Mouse (Mus musculus): ENCODE results near the gene Drap1.

Drap1 gene

DNA sequence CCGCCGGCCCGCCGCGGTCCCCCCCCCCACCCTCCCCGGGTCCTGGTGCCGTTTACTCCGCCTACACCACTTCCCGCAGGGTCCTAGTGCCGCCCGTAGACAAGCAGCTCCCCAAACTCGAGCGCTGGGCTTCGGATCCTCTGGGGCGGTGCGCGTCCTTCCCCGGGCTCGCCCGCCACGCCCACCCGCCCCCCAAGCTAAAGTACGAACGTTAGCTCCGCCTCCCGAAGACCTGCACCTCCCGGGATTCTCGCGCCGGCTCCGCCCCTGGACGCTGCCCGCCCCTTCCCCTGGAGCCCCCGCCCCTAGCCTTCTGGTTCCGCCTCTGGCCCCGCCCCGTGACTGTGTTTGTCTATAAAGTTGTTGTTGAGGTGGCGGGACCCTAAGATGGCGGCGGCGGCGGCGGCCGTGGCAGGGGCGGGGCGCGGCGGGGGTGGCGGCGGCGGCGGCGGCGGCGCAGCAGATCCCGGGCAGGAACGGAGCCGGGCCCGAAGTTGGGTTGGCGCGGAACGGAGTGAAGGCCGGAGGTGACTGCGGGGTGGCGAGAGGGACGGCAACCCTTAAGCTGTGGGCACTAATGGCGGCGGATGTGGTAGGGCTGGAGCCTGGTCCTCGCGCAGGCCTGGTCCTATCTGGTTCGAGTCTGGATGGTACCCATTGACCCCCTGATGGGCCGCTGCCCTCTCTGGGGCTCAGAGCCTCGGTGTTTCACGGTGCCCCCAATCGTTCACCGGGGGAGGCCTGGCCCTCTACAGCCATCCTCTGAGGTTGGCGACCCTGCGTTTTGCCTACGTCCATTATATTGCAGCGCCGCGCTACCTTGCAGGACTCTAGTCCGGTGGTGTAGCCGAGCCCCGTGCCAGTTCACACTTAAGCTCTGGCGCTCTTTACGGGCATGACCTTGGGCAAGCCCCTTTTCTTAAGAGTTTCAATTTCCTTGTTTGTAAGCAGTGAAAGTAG is at the start of gene Drap1, which contains the start of gene AI837181:
Gene Drap1 (minus strand): TSS at position 198 of the 960 bp plus-strand sequence.
Gene AI837181 (plus strand): TSS at position 363 of the 960 bp plus-strand sequence.
- peak; percentile 90 for DNase-seq (ENCODE audit: low spot score)

DNA sequence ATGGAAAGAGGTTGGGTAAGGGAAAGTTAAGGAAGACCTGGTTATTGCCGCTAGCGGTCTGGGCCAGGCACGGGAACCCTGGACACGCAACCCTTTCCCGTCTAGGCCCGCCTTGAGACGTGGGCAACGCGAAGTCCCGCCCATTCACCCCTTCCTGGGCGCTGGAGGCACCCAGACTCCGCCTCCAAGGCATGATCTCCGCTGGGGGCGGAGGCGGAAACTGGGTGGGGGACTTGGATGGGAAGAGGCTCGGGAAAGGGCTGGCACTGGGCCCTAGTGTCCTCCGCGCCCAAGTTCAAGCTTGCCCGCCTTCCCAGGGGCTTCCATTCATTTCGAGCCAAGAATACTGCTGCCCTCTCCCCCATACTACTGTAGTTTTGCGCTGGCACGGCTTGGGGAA is 48.9 kb upstream of the Drap1 start, which contains the start of gene Efemp2:
Gene Efemp2 (plus strand): TSS at position 235 of the 400 bp plus-strand sequence.
- peak; percentile 92 for DNase-seq (ENCODE audit: low spot score)

DNA sequence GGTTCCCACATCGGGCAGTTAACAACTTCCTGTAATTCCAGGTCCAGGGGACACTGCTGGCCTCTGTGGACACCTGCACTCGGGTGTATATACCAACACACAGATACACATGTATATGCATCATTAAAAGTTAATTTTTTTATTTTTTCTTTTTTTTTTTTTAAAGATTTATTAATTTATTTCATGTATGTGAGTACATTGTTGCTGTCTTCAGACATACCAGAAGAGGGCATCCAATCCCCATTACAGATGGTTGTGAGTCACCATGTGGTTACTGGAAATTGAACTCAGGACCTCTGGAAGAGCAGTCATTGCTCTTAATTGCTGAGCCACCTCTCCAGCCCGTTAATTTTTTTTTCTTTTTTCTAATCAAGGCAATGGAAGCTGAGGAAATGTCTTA is 48.1 kb upstream of the Drap1 start:
- no peak for DNase-seq (ENCODE audit: low spot score)

DNA sequence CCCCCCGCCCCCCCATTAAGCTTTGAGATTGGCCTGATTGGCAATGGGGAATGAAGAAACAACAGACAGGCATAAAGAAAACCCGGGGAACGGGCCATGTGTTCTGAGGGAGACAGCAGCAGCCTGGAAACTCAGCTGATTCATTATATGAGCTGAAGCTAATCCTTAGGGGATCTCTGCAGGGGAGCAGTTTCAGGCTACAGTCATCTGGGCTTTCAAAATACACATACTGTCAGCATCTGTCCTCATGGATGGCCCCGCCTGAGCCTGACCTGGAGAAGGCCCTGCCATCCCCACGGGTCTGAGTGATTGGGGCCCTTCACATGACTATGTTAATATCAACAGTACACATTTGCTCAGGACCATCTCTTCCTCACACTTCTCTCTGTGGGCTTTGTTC is 47.1 kb upstream of the Drap1 start:
- no peak for DNase-seq (ENCODE audit: low spot score)

DNA sequence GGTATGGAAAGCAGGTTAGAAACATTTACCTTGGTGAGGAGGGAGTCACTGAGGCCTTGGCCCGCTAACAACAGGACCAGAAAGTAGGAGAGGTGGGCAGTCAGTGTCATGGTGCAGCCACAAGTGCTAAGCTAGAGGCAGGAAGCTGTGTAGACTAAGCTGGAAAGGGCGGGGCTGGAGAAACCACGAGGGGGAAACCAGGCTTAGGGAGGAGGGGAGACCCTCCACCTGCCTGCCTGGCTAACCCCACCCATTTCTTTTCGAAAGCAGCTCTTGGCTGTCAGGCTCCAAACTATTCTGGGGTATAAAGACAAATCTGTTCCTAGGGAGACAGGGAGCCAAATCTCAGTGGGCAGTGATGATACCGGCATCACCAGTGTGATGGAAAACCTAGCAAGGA is 43.6 kb upstream of the Drap1 start, which contains the start of gene Ctsw:
Gene Ctsw (minus strand): TSS at position 134 of the 400 bp plus-strand sequence.
- no peak for DNase-seq (ENCODE audit: low spot score)

DNA sequence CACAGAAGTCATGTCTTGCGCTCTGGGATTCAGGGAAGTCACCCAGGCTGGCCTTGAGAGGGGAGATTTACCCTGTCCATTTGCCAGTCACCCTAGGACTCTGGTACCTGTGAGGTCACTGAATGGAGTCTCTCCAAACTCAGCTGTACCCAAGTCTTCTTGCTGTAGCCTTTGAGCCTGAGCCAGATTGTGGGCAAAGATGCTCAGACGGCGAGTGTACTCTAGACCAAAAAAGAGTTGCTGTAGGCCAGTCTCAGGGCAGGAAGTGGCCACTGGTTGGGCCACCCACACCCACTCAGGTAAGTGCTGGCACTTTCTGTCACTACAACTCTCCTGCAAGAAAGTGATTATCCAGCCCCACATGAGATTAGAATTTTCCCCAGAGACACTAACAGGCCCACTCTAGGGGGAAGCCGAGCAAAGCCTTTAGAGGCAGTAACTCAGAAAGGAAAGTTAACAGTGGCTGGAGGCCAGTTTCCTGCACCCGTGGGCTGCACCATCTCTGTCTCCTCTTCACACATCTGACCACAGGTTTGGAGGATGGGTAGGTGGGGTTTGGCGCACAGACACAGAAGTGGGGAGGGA is 42.2 kb upstream of the Drap1 start:
- DNase-seq (ENCODE audit: low spot score), result no peak

DNA sequence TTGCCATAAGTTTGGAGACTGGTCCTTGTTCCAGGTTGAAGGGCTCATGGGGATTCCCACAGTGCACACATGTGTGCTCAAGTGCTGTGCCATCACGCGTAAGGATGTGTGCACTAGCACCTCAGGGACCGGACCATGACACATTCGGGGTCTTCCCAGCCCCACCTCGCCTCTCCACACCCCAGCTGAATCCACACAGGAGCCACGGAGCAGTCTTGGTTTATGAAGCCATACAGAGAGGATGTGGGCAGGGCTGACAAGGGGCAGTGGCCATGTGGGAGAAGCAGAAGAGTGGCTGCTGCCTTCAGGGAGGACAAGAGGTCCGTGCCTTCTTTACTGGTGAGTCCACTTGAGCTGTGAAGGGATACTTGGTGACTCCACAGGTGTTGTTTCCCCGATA is 40.3 kb upstream of the Drap1 start:
- DNase-seq (ENCODE audit: low spot score), result no peak

DNA sequence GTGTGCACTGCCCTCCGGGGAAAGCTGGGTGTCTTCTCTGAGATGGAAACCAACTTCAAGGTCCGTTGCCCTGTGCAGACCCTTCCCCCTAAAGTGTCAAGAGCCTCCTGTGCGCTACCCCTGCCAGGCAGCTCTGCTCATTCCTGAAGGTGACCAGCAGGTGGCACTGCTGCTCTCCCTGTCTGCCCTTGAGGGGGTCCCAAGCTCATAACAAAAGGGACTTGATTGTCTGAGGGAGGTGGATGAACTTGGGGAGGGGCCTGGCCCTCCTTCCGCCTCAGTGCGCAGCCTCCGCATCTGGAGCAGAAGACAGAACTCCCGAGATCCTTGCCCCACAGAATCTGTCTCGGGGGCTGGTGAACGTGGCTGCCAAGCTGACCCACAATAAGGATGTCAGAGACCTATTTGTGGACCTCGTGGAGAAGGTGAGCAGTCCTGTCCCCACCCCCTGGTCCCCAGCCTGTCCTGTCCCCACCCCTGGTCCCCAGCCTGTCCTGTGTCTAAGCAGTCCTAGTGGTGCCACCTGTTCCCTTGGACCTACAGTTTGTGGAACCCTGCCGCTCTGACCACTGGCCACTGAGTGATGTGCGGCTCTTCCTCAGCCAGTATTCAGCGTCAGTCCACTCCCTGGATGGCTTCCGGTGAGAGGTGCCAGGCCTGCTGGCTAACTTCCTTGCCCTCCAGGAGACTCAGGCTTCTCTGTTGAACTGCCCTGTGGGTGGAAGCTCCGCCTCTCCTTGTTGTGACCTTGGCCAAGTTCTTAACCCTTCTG is 39.2 kb upstream of the Drap1 start:
- peak; percentile 62 for DNase-seq (ENCODE audit: low spot score)

DNA sequence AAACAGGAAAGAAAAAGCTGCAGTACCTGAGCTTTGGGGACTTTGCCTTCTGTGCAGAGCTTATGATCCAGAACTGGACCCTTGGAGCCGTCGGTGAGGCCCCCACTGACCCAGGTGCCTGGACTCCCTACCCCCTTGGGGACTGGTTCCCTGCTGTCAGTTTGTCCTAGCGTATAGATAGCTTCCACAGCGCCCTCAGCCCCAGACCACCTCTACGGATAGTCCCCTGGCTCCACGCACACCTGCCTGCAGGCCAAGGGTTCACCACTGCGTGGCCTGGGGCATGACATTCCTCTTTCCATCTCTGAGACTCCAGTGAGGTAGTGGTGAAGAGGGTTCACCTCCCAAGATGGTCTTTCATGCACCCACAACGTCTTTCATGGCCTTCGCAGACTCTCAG is 38.4 kb upstream of the Drap1 start:
- no peak for DNase-seq (ENCODE audit: low spot score)

DNA sequence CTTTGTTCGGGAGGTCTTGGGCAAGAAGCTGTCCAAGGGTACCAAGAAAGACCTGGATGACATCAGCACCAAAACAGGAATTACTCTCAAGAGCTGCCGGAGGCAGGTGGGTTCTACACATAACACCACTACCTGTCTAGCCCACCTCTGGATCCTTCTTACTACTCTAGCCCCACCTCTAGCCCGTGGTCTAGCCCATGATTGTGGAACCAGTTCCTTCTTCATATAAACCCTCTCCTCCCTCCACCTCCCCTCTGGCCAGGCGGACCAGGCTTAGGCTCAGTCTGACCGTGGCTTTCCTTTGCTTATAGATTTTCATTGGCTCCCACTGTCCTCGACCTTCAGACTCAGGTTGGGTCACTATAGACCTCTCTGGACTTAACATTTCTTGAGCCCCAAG is 36.6 kb upstream of the Drap1 start:
- no peak for DNase-seq (ENCODE audit: low spot score)

DNA sequence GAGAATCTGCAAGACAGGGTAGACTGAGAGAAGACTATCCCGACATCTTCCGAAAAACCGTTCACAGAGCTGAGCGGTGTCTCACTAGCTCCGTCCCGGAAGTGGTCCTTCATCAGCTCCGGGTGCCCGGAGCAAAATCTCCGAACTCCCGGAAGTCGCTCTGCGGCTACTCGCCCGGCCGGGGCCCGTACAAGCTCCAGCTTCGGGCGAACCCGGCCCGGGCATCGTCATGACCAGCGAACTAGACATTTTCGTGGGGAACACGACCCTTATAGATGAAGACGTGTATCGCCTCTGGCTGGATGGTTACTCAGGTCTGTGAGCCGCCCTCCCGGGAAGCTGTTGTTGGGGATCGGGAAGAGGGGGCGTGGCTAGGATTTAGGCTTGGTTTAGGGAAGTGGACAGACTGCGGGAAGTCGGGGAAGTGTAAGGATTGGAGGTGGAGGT is 35.7 kb upstream of the Drap1 start, which contains the start of gene Fibp:
Gene Fibp (plus strand): TSS at position 151 of the 447 bp plus-strand sequence.
- DNase-seq (ENCODE audit: low spot score), result peak; percentile 88

DNA sequence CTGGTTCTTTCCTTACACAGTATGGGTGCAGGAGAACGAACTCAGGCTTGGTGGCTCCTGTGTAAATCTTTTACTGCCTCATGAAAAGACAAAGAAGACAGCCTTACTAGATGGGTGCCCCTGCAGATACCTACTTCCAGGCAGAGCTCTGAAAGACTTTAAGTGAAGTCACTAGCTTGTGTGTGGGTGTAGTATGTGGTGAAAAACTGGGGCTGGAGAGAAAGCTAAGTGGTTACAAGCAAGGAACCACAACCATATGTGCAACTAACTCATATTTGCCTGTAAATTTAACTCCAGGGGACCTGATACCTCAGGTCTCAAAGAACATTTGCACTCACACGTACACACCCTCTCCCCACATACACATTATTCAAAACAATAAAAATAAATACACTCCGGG is 35.1 kb upstream of the Drap1 start:
- no peak for DNase-seq (ENCODE audit: low spot score)

DNA sequence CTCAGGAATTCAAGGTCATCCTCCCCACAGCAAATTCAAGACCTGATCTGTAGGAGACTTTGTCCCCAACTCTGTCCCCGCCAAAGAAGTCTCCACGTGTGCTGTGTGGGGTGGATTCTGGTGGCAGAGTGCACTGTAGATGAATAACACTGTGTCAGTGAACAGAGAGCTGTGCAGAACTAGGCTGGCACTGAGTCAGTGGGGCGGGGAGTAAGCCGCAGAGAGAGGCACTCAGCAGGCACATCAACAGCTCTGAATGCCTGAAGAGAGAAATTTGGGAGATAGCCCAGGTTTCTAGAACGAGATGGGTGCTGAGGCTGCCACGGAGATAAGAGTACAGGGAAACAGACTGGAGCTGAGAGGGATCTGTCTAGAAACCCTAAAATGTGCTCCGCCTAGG is 34.2 kb upstream of the Drap1 start:
- DNase-seq (ENCODE audit: low spot score), result no peak

DNA sequence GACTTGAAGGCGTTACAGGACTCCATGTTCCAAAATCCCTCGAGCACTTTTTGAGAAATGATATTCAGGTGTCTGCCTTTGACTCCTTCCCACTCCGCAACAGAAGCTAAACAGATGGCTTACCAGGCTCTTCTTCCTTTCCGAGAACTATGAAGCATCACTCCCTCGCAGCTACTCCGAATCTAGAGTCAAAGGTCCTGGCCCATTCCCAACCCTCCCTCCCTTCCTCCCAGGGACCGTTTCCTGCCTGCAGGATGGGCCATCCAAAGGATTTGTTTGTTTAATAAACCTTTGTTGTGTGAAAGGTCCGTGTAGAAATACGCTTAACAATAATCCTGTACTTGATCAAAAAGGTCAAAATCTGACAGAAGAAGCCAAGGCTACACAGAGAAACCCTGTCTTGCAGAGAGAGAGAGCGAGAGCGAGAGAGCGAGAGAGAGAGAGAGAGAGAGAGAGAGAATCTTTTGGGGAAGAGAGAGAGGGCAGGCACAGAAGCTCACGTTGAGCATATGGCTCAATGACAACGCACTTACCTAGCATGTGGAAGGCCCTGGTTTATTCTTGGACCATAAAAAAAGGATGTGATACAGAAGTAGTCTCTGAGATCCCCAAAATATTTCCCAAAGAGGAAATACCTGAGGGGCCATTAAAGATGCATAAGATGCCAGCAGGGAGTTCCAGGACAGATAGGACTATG is 33.1 kb upstream of the Drap1 start, which contains the start of gene Ccdc85b:
Gene Ccdc85b (minus strand): TSS at position 149 of the 697 bp plus-strand sequence.
- DNase-seq (ENCODE audit: low spot score), result no peak

DNA sequence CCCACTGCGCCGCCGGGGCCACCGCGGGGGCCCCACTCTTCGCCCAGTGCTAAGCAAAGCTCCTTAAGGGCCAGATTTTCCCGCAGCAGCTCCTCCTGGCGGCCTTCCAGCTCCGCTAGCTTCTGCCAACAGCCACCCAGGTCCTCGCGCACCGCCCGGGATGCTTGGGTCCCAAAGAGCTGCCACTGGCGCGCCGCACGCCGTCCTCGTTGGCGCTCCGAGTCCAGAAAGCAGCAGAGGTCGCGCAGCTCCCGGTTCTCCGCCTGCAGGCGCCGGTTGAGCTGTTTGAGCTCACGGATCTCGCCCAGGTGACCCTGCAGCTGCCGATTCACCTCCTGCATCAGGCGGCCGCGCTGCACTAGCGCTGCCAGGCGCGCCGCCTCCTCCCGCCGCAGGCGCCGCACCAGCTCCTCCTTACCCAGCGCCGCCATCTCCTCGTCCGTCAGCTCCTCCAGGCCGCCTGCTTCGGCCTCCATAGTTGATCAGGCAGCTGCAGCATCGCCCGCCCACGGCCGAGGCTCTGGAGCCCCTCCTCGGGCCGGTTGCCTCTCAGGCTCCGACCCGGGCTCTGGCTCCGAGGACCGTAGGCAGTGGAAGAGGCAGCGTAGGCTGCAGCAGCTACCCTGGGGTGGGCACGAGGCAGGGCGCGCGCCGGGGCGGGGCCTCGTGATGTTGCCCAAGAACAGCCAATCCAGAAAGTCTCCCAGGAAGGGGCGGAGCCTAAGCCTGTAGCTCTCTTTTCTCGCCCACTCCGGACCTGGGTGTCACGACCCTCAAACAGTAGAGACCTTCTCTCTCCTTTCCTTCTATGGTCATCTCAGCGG is 32.4 kb upstream of the Drap1 start:
- peak; percentile 96 for DNase-seq (ENCODE audit: low spot score)

DNA sequence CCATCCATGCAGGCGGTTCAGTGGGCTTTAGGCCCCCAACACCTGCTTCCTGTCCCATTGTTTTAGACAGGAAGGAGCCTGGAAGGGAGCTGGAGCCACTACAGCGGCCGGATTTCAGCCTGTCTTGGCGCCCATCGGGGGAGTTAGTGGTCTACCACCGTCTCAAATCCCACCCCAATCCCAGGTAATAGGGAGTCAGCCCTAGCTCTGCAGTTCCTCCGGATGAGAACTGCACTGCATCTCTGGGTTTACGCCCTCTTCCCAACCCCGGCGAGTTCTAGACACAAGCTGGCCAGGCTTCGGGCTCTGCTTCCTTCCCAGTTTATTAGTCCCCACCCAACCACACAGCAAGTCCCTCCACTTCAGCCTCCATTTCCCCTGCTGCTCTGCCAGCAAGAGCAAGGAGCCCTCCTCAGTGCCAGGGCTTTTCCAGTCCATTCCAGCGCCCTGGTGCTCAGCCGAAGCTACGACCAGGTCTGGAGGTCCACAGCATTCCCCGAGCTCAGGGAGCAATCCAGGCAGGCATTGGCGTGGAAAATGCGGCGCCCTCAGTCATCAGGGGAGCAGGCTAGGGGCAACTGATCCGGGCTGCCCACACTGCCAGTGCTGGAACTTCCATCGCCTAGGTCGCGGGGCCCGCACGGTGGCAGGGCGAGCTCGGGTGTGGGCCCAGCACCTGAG is 31.6 kb upstream of the Drap1 start:
- DNase-seq (ENCODE audit: low spot score), result peak; percentile 43

DNA sequence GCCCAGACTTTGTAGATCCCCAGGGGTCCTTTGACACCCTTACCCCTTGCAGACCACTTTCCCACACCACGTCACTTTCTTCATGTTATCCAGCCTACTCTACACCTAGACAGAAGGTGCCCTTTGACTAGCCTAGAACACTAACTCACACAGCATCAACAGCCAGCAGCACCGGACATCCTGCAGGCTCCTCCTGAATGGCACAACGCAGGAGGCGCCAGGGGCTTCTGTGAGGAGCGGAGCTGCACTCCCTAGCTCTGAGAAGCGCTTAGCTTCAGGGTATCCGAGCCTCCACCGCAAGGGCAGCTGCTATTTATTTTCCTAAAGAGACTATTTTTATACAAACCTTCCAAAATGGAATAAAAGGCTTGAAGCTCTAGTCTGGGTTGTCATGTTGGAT is 30.8 kb upstream of the Drap1 start:
- DNase-seq (ENCODE audit: low spot score), result no peak

DNA sequence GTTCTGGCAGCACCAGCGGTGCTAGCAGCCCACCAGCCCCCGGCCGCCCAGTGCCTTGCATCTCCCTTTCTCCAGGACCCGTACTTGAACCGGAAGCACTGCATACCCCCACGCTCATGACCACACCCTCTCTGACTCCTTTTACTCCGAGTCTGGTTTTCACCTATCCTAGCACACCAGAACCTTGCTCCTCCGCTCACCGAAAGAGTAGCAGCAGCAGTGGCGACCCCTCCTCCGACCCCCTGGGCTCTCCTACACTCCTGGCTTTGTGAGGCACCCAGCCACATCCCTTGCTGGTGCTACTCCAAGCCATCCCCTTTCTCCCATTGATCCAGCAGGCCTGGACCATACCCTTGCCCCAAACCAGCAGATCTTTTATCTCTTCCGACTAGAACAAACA is 30.3 kb upstream of the Drap1 start:
- no peak for DNase-seq (ENCODE audit: low spot score)

DNA sequence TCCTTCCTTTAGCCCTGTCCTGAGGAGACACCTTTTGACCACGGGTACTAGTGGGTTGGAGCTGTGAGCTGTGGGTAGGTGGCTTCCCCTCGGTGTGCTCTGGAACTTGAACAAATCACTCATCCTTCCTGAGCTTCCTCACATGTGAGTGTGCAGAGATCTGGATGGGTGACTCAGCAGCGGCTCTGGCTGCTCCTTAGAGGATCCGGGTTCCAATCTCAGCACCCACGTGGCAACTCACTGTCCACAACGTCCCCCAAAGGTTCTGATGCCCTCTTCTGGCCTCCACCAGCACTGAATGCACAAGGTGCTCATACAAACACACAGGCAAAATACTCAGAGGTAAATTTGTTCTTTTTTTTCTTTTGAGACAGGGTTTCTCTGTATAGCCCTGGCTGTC is 27.0 kb upstream of the Drap1 start:
- DNase-seq (ENCODE audit: low spot score), result no peak

DNA sequence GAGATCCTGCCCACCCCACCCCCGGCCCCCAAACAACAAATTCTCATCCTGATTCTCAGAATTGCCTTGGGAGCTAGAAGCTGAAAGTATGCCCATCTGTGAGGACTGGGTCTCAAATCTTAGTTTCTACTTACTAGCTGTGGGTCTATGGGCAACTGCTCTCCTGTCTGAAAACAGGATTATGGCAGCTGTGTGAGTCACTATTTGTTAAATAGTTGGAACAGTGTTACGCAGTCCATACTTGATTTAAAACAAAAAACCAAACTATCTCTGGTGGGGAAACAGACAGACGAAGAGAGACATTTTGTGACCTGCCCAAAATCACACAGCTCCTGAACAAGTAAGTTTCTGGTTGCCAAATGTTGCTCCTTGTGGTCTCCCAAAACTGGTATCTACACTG is 24.9 kb upstream of the Drap1 start:
- no peak for DNase-seq (ENCODE audit: low spot score)
